Mouse (Mus musculus): ENCODE measurements around the gene Hook2.

The Hook2 gene

DNA sequence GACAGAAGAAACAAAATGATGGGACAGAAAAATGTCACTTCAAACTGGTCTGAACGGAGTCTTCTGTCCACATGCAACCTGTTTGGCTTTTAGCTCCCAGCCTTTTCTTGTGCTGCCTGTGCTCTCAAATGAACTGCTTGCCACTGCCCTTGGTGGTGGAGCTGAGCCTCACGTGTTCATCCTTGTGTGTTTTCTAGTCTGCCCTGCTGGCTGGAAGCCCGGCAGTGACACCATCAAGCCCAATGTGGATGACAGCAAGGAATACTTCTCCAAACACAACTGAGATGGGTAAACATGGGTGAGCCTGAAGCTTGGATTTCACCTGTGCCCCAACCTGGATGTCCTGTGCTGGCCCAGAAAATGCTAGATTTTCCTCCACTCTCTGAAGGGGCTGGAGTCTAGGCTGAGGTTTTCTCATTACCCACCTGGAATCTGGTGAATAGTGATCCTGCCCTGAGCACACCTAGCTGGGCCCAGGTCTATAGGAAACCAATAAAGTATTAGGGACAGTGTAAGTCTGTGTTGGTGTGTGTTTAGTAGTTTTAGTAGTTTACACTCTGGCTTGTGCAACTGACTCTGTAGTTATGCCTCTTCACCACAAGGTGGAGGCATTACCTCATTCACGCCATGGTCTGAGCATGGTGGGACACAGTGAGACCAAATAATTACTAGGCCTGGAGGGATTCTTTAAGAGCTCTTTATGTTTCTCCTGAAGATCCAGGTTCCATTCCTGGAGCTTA, 16.4 kb upstream of the Hook2 start:
- peak; percentile 63 to 68 for DNase-seq

DNA sequence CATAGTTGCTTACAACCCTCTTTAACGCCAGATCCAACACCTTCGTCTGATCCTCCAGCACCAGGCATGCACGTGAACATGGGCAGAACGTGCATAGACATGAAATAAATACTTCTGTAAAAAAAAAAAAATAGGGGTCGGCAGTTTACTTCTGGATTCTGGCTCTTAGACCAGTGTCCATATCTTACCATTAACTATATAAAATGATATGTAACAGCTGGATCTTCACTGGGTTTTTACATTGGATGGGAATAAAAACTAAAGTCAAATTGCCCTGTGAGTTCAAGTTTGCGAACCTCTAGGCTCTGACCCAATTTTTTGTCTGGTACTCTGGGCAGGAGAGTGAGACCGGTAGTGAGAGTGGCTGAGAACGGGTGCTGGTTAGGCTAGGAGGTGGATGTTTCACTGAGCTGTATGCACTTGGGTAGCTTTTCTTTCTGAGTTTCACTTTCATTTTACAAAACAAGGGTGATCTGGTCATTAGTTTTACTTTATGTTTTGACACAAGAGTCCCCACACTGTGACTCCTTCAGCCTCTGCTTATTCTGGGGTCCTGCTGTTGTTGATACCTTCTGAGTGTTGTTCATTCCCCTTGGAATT, 15.8 kb upstream of the Hook2 start:
- no peak for DNase-seq

DNA sequence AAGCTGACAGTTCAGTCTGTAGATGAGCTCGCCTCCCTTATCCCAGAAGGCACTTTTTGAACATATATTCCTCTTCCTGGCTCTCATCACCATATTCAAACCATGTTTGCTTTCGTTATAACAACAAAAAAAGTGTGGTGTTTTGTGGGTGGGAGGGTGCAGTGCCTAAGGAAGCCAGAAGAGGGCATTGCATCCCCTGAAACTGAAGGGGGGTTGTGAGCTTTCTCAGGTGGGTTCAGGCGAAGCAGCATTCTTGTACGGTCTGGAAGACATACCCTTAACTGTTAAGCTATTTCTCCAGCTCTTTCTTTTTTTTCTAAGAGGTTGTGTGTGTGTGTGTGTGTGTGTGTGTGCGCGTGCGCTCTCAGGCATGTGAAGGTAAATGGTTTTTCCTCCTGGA, 15.0 kb upstream of the Hook2 start:
- peak; percentile 37 to 57 for DNase-seq

DNA sequence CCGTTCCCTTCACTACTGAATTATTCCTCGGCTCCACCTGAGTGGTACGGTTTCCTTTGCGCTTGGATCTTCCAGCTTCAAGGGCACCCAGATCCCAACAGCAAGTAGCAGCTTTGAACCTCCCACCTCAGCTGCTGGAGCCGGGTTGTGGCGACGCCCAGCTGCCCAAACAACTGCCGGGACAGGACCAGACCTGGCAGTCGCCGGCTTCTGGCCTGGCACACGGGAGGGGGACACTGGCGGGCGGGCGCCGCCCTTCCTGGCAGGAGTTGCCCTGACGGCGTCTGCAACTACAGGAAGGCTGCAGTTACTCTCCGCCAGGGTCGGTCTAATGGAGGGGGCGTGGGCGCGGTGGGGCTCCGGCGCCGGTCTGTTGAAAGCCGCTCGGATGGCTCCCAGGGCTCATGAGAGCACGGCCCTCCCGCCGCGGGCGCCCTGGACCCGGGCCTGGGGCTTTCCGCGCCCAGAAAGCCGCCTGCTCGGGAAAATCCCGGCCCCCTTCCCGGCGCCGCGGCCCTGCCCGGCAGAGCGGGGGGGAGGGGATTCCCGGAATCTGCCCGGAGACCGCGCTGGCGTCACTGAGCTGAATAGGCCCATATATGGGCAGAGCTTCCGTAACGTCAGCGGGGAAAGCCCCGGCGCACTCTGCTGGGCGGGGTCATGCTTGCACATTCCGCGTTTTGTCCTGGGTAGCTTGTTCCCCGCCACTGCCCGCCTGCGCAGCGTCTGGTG, 14.2 kb upstream of the Hook2 start:
- DNase-seq, result peak; percentile 95 to 96

DNA sequence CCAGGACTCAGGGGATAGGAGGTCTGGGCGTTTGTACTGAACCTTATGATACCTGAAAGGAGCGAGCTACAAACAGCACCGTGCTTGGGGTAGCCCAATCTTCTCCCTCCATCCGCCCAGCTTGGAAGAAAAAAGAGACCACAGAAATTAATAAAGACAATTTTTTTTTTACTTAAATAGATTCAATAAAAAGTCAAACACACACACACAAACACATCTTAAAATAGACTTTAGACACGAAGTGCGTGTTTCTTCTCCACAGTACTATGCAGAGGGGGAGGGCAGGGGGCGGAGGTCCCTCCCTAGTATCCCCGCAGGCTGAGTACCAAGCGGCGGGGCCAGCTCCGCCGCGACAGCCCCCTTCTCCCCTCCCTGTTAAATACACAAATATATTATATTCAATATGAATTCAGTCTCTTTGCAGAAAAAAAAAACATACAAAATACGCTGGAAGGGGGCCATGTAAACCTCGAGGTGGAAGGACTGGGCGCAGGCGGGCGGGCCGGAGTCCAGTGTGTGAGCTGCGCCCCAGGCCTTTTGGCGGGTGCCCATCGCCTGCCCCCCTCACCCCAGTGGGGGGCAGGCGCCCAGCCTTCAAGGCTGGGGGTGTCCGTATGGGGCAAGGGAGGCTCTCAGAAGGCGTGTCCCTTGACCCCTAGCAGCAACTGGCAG, 13.5 kb upstream of the Hook2 start:
- DNase-seq, result no peak

DNA sequence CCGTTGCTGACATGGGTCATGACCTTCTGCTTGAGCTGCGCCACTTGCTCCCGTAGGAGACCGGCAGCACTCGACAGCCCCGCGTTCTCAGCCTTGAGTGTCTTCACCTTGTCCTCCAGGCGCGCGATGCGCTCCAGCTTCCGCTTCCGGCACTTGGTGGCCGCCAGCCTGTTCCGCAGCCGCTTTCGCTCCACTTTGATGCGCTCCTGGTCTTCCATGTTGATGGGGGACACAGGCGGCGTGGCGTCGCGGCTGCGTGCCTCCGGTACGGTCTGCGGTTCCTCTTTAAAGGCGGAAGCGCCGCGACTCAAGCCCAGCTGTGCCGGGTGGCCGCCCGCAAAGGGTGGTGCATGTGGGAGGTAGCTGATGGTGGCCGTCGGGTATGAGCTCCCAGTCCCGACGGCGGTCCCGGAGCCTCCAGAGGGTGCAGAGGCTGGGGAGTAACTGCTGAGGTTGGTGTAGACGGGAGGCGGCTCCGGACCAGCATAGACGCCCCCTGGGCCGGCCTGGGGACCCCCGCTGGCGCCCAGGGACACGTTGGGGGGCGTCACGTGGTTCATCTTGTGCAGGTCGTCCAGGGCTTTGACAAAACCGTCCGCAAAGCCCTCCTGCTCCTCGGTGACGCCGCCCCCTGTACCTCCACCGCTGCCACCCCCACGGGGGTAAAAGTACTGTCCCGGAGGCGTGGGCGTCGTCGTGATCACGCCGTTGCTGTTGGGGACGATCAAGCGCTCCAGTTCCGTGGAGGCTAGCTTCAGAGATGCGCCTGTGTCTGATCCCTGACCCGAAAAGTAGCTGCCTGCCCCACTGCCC, 12.8 kb upstream of the Hook2 start:
- peak; percentile 51 to 63 for DNase-seq

DNA sequence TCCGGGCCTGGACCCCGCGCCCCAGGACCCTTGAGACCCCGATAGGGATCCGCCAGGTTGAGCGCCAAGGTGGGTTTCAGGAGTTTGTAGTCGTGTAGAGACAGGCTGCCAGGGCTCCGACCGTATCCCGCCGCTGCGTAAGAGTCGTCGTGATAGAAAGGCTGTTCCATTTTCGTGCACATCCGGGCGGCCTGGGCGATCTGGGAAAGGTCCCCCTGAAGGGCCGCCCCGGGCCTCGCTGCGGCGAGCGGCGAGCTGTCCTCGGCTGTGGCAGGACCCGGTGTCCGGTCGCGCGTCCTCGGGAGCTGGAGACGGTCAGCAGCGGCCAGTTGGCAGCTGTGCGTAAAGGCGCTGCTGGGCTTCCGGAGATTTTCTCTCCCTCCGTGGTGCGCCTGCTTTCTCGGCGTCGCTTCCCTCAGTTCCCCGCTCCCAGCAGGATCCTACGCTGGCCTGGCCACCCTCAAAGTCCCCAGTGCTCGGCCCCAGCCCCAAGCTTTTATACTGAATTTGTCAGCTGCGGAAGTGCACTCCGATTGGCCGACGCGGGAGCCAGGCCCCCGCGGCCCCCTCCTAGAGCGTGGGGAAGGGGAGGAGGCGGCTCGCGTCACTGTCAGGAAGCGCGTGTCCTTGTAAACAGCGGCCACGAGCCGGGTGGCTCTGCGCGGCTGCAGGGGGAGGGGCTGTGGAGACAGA, 12.0 kb upstream of the Hook2 start, which contains the start of gene Junb:
Gene Junb (minus strand): TSS at position 471 of the 693 bp plus-strand sequence.
- DNase-seq, result peak; percentile 90 to 91

DNA sequence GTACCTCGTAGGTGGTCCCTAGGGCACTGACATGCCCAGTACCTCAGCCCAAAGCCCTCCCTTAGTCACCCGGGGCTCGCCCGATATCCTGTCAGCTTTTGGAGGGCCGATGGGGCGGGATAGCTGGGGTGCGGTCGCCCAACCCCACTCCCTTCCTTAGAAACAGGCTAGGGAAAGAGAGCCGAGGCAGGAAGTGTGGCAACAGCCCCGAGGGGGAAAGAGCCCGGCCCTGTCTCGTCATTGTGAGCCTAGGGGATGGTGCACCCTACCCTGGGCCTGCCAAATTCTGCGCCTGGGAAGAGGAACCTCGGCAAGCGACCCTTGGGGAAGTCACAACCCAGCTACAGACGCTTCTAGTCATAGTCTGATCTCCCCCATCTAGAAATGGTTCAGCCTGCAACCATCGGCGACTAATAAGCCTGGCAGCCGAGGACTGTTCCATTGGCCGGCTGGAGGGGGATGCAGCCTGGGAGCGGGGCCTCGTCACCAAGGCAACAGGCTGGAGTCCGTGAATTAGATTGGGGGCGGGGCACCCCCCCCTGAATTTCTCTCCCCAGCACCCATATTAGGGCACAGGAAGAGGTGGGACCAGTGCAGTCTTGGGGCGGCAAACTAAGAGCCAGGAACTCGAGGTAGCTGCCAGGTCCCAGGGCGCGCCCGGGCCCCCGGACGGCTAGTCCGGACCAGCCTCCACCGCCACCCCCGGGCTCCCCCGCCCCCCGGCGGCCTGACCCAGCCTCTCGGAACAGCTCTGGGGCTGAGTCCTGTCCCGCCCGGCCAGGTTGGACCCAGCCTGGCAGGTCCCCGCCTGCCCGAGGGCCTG, 10.6 kb upstream of the Hook2 start:
- DNase-seq, result peak; percentile 87 to 93

DNA sequence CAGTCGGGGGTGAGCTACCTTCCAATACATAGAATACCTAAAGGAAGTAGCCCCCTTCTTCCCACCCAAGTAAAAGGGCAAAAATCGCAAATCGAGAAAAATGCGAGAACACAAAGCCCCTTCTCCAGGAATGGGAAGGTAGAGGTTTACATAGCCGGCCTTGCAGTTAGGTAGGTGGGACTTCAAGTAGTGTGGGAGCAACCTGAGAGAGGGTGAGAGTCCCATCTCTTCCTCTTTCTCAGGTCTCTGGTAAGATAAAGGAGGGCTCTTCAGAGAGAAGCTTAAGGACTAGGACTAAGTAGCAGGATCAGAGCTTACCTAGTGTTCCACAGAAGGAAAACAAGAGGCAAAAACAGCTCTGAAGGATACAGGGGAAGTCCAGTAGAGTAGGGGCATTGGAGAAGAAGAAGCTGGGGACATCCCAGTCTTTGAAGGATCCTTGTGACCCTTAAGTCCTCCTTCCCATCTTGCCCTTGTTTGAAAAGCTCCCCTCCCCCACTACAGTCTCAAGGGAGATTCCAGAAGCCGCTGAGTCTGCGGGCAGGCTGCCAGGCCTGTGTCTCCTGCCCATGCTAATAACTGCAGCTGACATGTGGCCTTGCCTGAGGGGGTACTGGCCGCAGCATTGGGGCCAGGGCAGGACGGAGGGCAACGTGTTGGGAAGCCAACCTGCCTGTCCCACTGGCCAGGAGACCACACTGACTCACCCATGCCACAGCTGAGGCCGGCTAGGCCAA, 9.6 kb upstream of the Hook2 start:
- peak; percentile 43 to 63 for DNase-seq

DNA sequence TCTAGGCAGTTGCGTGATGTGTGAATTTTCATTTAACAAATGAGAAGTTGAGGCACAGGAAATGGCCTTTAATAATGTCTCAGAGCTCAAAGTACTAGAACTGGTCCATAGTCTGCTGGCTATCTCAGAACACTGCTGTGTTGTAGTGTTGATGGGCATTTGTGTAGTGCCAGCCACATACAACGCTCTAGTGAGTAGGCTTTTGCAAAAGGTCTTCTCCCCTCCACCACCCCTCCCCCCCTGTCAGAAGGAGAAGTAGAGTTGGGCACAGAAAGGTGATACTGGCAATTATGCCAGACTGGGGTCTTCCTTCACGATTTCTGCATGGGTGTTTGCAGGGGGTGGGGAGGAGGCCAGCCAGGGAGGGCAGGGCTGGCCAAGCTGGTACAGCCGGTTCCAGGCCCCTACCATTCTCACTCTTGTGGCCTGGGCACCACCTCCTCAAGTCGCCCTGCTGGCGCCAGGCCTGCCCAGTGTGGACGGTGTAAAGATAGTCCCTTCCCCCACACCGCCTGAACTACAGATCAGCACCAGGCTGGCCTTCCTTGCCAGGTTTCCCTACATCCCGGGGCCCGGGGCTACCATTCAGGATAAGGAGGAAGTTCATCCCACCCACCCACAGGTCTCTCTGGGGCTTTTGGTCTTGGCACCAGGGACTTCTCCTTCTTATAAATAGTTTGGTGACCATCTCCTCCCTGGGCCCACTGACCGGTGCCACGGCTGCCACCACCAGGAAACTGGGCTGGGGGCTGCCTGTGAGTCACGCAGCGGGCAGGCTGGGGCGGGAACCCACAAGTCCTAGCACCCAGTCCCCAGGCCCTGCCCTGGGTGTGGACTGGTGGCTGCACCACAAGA, 8.5 kb upstream of the Hook2 start:
- no peak for DNase-seq

DNA sequence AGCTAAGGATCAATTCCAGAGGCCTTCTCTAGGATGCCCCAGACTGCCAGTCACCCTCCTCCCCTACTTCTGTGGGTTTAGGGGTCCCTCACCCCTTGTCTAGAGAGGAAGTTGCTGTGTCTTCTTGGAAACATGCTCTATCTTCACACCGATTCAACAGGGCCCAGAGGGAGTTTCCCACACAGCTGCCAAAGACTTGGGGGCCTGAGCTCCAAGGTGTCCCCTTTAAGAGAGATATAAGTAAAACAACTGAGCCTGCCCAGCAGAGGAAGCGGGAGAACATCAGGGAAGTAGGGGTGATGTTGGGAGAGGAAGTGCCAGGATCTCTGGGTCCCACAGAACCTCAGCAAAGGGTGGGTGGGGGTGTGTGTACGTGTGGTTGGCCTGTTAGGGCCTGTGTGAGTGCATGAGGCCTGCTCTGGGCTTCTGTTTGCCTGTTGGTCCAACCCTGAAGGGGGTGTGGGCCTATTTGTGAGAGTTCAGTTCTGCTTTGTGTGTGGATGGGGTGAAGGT, 7.8 kb upstream of the Hook2 start:
- no peak for DNase-seq

DNA sequence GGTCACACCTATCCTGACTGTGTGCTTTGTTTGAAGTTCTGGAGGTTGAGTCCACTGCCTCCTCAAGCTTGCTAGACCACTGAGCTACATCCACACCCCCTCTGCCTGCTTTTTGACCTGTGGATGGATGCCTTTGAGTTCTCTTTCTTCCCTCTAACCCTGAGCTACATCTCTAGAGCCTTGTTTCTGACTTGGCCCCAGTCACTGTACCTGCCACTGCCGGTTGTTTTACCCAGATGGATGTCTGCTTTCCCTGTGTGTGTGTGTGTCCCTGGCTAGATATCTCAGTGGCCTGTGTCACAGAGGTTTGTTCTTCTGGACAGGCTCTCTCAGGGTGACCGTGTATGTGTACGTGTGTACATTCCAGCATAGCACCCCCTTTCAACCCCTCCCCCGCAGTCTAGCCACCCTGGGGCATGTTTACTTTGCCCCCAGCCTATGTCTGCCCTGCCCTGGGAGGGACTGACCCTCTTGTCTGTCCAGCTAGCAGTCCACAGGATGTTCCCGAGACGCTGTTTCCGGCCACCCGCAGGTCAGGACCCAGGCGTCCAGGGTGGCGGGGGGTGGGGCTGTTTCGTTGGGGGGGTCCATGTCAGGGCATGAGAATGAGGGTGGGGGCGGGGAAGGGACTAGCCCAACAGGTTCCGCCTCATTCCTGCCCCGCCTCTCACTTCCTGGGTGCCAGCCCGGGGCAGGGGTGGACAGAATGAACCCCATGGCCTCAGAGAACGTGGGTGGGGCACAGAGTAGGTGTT, 5.9 kb upstream of the Hook2 start:
- no peak for DNase-seq

DNA sequence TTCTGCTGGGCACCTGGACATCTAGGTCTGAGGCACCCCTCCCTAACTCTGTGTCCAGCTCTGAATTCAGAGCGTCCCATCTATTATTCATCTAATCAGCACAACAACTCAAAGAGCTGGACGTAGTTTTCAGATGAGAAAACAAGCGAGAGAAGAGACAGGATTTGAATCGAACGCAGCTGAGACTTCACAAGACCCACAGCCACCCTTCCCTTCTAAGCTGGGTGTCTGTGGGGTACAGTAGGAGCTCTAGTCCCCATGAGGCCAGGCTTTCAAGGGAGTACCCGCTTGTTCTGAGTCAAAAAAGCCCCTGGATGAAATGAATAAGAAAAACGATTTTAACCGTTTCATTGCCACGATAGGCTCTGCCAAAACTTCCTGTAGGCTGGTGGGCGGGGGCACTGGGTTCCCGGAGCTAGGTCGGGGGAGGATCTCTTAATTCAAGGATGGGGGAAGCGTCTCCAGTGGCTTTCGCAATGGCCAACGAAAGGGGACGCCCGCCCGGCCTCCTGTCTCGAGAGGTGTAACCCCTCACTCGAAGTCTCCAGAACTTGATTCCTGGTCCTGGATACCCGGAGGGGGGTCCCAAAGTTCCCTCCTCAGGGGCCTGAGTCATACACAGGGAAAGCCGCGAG, 5.2 kb upstream of the Hook2 start:
- DNase-seq, result no peak

DNA sequence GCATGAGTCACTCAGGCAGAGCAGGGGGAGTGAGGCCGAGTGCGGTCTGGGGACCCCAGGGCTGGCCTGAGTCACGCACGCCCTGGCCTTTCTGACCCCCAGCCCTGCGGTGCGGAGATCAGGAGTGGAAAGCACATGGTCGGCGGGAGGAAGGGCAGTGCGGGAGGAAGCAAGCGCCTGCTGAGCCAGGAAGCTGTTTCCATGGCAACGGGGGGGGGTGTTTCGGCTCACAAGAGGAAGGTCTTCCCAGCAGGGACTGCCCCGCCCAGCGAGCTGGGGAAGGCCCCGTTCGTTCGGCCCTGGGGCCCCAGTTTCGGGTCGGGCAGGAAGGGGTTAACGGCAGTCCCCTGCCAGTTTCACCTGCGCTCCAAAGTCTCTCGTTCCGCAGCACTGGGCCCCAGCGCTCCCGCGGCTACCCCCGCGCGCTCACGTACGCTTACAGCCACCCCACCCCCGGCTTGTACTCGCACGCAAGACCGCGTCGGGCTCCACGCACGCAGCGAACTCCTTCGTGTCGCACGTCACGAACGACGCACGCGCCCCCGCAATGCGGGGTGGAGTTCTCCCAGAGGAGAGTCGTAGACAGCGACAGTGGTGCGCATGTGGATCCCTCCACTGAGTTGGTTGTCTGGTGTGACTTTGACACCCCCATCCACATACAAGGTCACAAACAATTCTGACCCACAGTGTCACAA, 4.6 kb upstream of the Hook2 start:
- DNase-seq, result peak; percentile 91 to 94

DNA sequence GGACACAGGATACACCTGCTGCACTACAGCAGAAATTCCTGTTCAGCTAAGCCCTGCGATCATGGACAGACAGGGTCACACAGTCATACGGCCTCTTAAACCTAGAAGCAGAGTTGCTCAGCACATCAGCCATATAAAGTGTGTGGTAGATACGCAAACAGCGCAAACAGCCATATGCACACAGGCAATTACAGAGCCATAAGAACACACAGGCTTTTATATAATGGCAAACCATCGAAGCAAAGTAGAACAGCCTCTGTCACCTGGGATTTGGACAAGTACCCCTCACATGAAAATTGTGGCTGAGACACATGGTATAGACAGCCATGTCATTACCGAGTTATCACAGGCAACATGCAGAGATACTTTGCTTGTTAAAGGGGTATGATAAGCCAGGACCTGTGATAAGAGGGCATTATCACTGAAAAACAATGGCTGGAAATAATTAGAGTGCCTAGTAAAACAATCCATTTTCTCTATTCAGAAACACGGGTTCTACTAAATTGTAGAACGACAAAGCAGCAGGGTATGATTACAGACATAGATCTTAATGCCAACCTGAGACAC, 3.9 kb upstream of the Hook2 start:
- DNase-seq, result no peak

DNA sequence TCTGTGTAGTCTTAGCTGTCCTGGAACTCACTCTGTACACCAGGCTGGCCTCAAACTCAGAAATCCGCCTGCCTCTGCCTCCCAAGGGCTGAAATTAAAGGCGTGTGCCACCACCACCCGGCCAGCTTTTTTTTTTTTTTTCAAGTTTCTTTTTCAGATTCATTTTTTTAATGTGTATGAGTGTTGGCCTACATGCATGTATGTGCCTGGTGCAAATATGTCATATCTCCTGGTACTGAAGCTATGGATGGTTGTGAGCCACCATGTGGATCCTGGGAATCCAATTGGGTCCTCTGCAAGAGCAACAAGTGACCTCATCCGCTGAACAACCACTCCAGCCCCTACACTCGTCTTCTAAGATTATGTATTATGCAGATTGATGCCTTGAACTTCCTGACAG, 3.0 kb upstream of the Hook2 start:
- peak in 1 of 2 experiments; percentile 6 for DNase-seq

DNA sequence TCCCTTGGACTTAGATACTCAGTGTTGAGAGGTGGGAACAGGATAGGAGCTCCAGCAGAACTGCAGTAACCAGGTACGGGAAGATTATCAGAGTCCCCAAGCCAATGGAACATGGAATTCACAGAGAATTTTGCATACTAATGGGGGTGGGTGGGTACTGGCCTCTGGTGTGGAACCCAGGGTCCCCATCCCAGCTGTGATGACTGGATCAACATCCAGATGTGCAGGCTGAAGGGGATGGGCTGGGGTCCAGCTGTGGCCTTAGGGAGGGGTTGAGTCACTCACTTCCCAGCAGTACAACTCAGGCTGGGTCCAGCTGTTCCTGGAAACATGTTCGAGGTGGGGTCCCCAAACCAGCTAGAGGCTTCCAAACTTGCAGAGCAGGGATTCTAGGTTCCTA, 2.5 kb upstream of the Hook2 start:
- no peak for DNase-seq

Measured in cerebellum, adult 18-20 months (tissue).